Mouse (Mus musculus) megakaryocyte, adult 5-6 weeks (primary cell): ENCODE measurements around the gene Snx11. TPM values are rescaled to one million over a fixed set of nuclear protein-coding genes. Genes with fewer than 3 reads are reported as not detected.
"Not testable (repeated sequence)": the region's sequence is repeated elsewhere in the genome, so short reads cannot be mapped to it uniquely, and the experiment has no call there.

Experiments
- ATAC-seq: 2 replicates; pipeline ENCODE4 v1.8.0; 2016; ENCODE audit warnings: mild to moderate bottlenecking, inconsistent platforms; ENCODE audit not compliant: poor library complexity, severe bottlenecking
- total RNA-seq, 2 experiments: library from RNA; stranded (forward) in 1 of 2; stranded (reverse) in 1 of 2; fragments of 153-499, 151-499 nt in 1 of 2; fragments of 221-1000, 200-1000 nt in 1 of 2; gene quantifications; 2 replicates each; pipeline versions ENCODE4 v1.2.3 to v1.2.4; 2015 to 2017

Gene Snx11
- total RNA-seq, 2 experiments from 2014 or later = 10.3 to 25.5 TPM

DNA sequence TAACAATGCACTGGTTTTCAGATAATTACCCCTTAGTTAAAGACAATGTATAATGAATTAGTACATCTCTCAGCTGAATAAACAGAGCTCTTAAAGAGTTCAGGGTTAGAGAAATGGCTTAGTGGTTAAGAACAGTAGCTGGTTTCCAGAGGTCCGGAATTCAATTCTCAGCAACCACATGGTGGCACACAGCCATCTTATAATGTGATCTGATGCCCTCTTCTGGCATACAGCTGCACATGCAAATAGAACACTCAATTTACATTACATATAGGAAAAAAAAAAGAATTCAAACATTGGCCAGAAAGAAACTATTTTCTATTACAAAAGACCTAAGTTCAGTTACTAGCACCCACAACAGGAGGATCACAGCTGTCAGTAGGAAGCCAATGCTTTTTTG lies 19.2 kb upstream of the Snx11 start:
- no peak for ATAC-seq

DNA sequence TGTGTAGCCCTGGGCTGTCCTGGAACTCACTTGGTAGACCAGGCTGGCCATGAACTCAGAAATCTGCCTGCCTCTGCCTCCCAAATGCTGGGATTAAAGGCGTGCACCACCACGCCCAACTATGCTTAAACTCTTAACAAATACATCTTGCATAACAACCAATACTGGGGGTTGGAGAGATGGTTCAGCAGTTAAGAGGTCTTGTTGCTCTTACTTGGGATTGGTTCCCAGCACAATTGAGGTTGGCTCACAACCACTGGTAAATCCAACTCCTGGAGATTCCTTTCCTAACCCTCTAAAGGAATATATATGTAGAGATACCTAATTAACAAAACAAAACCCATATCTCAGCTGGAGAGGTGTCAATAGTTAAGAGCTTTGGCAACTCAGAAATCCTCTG lies 18.7 kb upstream of the Snx11 start:
- no peak for ATAC-seq

DNA sequence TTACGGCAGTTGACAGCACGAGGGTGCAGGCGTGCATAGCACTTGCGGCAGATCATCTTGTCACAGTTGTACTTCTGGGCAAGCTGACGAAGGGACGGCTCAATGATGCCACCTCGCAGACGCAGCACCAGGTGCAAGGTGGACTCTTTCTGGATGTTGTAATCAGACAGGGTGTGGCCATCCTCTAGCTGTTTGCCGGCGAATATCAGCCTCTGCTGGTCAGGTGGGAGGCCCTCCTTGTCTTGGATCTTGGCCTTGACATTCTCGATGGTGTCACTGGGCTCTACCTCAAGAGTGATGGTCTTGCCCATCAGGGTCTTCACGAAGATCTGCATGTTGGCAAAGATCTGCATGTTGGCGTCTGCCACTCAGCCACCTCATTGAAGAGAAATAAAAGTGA lies 18.1 kb upstream of the Snx11 start:
- no peak for ATAC-seq

DNA sequence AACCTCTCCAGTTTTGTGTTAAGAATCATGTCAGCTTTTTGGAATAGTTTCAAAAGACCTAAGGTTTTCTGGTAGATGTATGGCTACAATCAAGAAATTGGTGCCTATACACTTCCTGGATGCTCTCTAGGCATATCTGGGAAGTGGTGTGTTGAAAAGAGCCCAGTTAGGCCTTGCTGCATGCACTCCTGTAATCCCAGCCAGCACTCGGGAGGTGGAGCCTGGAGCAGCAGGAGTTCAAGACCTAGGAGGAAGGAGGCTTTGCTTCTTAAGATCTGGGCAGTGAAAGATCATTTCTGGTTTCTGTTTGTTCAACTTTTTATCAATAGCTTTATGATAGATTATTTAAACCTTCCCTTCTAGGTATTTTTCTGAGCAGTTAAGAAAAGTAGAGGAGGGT lies 13.3 kb upstream of the Snx11 start:
- ATAC-seq = no peak

DNA sequence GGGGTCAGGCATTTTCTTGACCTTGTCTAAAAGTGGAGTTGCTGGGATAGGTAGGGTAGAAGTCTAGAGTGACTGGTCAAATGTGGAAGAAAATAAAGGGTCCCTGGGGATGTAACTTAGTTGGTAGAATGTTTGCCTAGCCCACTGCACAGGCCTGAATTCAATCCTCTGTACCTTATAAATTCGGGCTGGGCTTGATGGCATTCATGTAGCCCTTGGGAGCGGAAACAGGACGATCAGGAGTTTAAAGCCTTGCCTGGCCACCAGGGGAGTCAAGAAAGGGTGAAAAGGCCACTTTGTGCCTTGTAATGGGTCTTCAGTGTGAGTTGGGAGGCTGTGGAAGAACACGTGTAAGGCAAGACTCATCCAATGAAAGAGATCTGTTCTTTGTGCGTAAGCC lies 12.6 kb upstream of the Snx11 start:
- no peak for ATAC-seq

DNA sequence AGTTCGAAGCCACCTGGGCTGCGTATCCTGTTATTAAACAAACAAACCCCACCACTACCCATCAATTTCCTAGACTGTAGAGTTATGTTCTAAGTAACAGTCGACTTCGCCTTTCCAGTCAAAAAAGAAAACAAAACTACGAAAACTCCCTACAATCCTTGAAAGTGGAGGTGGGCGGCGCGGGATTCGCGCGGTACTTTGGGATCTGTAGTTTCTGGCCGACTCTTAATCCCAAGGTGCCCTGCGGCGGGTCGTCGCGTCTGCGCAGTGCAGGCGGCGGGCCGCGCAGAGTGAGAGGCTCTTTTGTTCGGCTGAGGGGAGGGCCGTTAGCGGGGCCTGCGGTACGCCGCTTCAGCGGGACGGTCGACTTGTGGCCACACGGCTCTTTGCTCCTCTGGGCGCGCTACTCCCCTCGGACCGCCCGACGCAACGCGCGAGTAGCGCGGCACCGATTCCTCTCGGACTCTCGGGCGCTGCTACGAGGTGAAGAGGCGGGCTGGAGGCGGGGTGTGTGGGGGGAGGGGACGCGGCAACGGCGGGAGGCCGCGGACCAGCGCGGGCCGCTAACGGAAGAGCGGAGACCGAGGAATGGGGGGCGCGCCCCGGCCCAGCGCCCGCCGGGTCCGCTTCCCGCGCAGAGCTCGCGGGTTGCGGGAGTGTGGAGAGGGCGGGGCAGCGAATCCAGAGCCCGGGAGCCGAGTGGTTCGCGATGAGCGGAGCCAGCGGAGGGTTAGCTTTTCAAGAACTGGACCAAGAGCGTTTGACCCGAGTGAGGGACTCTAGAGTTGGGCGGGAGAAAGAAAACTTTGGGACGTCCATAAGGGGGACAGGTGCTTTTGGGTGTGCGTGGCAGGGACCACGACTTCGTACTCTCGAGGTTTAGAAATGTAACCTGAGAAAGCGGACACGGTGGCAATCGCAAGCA lies 11.8 kb upstream of the Snx11 start, which contains the start of gene Cbx1:
Gene Cbx1, plus strand, starts transcription at position 257 of the 925 bp plus-strand sequence.
- peak; percentile 92 for ATAC-seq

DNA sequence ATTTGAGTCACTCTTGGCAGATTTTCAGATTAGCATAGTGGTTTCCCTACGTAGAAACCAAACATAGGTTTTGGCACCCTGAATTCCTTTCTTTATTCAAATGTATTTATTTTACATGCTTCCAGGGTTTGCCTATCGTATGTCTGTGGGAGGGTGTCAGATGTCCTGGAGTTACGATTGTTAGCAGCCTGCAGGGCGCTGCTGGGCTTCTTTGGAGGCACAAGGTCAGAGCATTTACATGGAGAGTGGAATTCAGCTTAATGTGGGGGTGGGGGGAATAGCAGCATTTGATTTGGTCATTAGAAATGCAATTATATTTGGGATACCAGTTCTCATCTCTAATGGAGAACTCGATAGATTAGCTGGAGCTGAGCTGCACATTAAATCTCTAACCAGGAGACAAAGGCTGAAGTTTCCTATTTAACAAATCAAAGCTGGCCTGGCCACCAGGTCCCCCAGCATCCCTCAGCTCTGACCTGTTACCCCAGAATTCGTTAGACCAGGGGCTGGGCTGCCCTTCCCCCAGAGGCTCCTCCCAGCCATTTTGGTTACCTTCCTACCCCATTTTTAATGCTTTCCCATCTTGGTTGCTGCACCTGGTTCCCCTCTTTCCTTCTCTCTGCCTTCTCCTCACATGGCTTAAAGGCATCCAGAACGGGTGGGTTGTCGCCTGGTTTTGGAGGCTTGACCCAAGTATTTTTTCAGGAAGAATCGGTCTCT lies 9.5 kb upstream of the Snx11 start:
- ATAC-seq = no peak

DNA sequence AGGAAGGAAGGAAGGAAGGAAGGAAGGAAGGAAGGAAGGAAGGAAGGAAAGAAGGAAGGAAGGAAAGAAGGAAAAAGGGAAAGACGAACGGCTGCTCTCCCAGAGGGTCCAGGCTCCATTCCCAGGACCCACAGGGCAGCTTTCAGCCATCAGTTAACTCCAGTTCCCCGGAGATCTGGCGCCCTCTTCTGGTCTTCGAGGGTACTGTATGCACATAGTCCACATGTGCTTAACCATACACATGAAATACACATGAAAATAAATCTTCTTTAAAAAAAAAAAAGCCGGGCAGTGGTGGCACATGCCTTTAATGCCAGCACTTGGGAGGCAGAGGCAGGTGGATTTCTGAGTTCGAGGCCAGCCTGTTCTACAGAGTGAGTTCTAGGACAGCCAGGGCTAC lies 7.5 kb upstream of the Snx11 start:
- peak; percentile 42 for ATAC-seq

DNA sequence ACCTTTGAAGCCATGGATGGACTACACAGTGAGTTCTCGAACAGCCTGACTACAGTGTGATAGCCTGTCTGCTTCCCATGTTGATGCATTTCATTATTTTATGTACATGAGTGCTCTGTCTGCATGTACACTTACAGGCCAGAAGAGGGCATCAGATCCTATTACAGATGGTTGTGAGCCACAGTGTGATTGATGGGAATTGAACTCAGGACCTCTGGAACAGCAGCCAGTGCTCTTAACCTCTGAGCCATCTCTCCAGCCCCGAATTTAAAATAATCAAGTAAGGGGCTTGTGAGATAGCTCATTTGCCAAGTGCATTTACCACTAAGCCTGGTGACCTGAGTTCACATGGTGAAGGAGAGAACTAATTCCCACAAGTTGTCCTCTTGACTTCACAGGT lies 4.1 kb upstream of the Snx11 start:
- no peak for ATAC-seq

DNA sequence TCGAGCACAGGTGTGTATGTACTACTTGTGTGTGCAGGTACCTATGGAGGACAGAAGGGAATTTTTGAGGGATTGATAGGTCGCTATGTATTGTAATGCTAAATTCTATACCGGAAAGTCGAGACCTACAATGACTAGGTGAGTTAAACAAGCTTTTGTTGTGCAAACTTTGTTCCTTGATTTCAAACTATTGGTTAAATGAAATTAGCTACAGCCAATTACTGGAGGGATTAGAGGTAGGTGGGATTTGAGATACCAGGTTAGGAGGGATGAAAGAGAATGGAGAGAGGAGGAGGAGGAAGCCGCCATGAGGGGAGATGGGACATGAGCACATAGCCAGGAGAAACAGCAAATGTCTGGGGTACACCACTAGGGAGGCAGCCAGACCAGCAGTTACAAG lies 2.9 kb upstream of the Snx11 start:
- no peak for ATAC-seq

DNA sequence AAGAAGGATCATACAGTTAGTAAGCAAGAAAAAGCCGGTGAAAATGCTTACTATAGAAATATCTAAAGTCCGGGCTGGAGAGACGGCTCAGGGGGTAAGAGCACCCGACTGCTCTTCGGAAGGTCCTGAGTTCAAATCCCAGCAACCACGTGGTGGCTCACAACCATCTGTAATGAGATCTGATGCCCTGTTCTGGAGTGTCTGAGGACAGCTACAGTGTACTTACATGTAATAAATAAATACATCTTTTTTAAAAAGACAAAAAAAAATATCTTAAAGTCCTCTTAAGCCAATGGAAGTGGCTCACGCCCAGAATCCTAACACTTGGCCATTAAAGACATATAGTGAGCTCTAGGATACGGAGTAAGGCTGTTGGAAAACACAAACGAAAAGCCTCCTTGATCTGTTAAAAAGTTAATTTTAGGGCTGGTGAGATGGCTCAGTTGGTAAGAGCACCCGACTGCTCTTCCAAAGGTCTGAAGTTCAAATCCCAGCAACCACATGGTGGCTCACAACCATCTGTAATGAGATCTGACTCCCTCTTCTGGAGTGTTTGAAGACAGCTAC lies 785 bp upstream of the Snx11 start:
- ATAC-seq = not testable (repeated sequence)

DNA sequence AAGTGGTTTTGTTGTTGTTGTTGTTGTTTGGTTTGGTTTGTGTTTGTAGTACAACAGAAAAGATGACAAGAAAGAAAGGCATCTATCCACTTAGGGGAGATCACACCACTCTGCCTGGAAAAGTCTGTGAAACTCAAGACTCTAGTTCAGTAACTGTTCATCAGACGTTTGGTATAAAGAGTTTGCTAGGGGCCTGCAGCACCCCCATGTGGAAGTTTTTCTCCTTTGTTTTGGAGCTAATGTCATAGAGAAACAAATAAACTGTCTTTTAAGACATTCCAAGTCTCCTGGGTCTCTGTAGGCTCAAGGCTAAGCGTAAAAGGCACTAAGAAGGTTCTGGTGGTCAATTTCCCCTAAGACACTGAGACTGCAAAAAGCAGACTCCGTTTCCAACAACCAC lies 1.3 kb downstream of the Snx11 start:
- no peak for ATAC-seq

DNA sequence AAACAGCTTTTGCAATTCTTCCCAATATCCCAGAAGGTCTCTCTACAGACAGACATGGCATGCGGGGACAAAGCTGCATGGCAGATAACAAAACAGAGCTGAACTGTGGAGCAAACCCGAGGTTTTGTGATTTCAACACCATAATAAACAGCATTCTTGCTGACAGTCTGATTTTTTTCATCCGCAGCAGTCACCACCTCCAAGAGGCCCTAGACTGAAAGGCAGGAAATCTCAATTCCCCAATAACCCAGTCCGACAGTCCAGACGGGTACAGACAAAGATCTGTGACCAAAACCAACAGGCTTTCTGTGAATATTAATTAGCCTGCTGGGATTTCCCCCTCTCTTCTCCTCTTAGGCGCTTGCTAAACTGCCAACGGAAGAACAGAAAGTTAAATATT lies 1.7 kb downstream of the Snx11 start:
- no peak for ATAC-seq

DNA sequence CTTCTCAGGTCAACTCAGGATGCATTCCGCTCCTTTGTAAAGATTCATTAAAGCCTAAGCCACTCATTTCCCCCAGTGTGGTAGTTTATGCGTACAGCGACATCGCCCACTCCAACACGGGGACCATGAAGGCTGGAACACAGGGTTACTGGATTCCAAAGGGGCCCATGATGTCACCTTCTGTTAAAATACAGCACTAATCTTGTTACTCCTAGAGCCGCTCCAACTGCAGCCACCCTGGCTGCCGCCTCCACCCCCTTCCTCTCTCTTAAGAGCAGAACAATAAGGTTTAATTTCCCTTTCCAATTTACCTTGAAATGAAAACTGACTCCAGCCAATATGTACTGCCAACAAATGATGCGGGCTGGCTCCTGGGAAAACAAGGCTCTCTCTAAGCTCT lies 2.3 kb downstream of the Snx11 start:
- no peak for ATAC-seq

DNA sequence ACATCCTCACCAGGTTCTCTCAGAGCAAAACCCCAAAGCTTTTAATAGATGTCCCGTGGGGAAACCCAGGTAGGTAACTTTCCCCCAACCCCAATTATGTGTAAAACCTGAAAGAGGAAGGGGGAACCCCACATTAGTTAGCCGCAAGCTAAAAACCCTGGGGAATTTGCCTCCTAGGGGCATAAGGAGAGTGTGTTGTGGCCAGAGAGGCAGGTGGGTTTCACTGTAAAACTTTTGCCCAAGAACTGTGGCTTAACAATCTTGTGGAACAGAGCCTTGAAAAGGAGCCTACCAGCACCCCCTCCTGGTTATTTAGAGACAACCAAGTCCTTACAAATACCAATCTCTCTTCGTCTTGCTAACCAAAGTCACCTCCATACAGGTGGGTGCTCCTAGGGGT lies 2.8 kb downstream of the Snx11 start:
- no peak for ATAC-seq

DNA sequence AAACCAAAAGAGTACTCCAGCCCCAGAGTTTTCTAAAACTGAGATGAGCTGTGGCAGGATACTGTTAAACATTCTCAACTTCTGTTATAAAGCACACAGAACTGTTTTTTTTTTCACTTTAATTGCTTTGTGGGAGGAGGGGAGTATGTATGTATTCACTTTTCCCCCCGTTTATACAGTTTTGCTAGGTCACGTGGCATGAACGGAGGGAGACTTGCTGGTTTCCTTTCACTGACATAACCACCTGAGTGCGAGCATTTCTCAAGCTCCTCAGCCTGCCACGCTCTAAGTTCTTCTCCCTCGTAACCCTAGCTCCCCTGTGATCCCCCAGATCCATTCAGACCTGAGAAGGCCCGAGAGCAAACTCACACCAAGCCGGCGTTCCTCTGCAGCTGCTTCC lies 4.9 kb downstream of the Snx11 start:
- ATAC-seq = no peak

DNA sequence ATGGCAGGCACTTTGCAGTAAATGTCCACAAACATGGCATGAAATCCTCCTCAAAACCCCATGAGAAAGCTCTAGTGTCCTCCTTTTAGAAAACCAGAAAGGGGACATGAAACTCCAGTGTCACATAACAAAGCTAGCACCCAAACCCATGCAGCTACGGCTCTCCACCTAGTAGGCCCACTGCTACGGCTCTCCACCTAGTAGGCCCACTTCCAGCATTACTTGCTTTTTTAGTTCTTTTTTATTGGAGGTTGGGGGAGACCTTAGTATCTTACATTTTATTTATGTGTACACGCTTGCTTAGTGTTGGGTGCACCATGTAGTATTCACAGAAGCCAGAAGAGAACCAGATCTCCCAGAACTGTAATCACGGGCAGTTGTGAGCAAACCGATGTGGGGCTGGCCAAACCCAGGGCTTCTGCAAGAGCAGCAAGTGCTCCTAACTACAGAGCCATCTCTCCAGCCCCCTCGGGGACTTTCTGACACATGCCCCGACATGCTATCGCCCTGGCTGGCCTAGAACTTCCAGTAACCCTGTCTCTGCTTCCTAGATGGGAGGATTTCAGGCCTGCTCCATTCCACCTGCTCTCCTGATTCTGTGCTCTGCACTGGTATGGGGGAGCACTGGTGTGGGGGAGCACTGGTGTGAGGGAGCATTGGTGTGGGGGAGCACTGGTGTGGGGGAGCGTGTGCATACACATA lies 5.9 kb downstream of the Snx11 start:
- ATAC-seq = no peak

DNA sequence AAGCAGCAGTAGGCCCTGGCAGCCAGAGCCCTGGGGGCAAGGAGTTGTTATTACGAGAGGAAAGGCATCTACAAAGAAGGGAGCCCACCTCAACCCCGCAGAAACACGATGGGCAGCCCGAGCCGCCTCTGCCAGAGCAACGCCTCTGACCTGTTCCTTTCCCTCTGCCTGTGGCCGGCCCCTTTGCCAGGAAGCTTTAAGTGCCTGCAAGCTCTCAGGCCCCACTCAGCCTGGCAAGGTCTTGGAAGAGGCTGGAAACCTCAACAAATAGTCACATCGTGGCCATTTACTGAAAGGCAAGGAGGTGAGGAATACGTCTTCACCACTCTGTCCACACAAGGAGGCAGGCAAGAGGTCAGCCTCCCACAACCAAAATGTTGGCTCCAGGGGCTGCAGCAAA lies 9.1 kb downstream of the Snx11 start:
- no peak for ATAC-seq

DNA sequence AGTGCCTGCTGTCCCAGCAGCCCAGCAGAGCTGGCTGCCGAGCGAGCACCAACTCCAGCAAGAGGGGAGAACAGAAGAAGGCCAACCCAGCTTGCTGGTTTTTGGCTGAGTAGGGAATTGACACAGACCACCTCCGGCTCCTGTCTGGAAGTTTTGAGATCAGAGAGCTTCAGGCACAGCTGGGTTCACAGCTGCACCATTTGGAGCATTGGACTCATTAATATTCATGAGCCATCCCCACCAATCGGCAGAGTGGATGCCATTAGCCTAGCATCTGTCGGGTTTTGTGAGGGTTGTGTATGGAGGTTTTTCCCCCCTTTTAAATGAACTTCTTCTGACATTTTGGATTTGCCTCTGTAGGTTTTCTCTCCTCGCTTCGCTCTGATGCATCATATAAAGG lies 10.3 kb downstream of the Snx11 start:
- ATAC-seq = no peak

DNA sequence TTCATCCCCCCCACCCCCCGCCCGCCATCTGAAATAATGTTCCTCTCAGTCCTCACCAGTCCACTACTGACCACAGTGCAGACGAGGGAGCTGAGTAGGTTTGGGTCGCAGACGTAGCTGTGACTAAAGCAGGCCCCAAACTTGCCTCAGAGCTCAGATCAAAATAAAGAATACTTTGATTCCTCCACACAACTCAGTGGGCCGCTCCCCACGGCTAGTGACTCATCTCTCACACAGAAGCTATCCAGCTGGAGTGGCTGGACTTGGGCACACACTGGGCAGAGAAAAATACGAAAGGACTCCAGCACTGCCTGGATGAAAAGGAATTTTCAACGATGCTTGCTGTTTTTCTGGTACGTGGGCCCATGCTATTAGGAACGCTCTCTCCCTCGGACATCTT lies 10.8 kb downstream of the Snx11 start:
- ATAC-seq = no peak

DNA sequence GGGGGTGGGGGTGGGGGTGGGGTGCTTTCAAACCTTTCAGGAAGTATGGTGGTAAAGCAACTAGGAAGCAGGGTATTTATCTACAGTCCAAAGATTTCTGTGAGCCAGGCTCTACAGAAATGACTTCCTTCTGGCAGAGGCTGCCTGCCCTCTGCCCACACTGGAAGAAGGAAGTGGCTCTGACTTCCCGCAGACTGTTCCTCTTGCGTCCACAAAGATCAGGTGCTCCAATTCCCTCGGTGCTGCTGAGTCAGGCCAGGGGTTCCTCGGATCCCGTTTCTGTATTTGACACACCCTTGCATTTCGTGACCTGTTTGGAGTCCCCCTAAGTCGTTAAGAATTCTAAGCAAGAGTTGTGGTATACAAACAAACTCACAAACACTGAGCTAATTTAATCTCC lies 11.7 kb downstream of the Snx11 start:
- peak; percentile 97 for ATAC-seq
